Mouse (Mus musculus): ENCODE data around the gene Tm7sf2.
"Not testable (repeated sequence)": the region's sequence is repeated elsewhere in the genome, so short reads cannot be mapped to it uniquely, and the experiment has no call there.

The Tm7sf2 gene

DNA sequence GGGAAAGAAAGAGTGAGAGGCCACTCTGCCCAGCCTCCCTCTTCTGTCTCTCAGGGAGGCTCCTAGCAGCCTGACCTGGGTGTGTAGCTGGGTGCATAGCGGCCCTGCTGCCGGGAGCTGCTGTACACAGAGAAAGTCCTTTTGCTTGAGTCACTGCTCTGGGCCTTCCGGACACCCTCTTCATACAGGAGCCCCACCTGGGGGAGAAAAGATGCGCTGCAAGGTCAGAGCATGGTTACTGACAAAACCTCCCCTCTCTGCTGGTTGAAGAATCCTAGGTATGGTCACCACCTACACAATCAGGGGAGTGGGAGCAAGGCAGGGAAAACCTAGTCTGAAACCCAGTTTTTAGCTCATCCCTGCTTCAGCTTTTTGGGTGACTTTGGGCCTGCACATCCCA is 778 bp upstream of the Tm7sf2 start:
- no peak for DNase-seq

DNA sequence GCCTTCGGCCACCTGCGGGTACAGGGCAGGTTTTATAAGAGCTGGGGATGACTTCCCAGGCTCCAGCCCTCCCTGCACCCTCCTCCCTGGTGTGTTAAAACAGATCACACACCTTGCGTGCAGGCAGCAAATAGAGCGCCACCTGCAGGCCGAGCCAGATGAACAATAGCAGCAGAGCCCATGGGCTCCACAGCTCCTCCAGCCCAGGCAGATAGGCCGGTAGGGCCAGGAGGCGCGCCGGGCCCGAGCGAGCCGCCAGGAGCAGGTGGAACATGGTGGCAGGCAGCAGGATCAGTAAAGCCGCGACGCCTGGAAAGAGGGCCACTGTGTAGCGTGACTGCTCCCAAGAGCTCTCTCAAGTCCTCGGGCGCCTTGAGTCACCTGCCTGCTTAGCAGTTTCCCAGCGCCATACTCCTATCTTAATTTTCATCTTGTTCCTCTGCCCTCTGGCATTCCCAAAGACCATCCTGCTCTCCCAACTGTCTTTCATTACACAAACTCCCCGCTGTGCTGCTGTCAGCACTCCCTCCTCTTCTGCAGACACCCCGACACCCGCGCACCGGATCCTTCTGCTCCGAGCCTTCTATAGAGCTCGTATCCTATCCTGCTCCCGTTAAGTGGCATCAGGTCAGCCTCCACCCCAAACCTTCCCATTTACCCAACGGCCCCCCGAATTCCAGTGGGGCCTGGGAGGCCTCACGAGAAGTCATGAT is 1.0 kb downstream of the Tm7sf2 start:
- DNase-seq, result peak; percentile 89 to 90

DNA sequence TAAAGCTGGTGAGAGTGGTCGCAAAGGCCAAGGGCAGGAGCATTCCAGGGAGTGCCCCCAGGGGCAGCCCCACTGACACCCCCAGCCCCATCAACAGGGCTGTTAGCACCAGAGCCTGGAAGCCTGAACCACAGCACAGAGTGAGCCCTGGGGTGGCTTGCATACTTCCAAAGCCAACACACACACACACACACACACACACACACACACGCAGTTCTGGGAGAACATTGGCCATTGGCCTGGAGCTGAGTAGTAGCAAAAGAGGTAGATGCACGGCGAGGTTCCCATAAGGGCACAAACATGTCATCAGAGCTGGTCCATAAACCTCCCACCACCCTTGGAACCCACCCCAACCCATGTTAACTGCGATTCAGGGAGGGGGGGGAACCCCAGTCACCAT is 1.6 kb downstream of the Tm7sf2 start:
- peak in 1 of 2 experiments; percentile 44 for DNase-seq

DNA sequence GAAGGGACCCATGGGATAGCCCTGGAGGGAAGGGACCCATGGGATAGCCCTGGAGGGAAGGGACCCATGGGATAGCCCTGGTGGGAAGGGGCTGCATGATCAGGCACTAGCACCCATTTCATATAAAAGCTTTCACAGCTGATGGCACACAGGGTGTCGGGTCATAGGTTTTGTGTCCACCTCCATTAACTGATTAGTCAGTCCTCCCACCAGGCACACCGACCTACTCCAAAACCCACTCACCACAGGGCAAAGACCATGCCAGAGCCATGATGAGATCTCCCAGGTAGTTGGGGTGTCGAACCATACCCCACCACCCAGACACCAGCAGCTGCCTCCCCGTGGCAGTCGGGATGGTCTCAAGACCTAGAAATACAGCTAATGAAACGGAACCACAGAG is 5.1 kb downstream of the Tm7sf2 start:
- DNase-seq, result peak in 1 of 2 experiments; percentile 30

DNA sequence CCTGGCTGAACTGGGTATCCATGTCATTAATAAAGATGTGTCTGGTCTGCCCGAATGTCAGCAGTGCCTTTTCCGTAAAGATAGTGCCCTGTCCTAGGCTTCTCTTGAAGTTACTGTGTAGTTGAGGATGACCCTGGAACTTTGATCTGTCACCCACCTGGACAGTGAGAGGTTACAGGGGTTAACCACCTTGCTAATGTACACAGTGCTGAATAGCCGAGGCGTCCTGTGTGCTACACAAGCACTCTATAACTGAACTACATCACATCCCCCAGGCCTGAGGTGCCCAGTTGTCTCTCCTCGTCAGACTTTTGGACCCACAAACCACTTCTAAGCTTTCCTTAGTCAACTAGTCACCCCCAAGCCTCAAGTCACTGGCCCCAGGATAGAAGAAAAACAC is 5.8 kb downstream of the Tm7sf2 start:
- peak in 1 of 2 experiments; percentile 37 for DNase-seq

DNA sequence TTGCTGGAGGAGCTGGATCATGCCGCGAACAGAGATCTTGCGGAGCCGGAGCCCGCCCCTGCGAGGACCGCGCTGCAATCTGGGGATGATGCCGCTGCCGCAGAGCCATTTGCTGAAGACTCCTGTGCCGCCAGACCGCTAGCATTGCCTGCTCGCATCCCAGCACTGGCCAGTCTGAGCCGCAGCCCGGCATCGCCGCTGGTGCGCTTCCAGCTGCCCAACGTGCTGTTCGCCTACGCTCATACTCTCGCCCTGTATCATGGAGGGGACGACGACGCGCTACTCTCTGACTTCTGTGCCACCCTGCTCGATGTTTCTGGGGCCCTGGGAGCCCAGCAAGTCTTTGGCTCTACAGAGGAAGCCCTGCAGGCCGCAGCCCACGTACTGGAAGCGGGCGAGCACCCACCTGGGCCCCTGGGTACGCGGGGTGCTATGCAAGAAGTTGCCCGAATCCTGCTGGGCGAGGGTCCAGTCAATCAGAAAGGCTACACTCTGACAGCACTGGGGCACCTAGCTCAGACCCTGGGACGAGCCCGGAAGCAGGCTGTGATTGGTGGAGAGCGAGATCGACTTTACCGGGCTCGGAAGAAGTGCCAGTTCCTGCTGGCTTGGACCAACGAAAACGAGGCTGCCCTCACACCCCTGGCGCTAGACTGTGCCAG is 6.4 kb downstream of the Tm7sf2 start:
- DNase-seq, result peak; percentile 52 to 80

DNA sequence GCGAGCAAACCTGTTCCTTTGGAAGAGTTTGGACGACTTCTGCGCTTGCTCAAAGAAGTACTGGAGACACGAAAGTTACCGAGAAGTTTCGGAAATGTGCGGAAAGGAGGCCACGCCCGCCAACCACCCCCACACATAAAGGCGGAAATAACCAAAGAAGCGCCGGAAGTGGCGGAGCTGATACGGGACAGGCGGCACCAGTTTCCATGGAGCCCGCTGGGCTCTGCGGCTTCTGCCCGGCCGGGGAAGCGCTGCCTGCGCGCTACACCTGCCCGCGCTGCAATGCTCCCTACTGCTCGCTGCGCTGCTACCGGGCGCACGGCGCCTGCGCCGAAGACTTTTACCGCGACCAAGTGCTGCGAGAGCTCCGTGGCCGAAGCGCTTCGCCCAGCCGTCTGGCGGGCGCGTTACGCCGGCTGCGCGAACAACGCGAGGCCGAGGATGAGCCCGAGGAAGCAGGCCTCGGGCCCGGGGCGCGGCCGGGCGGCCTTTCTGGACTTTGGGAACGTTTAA is 7.1 kb downstream of the Tm7sf2 start, which contains the start of gene Znhit2:
Gene Znhit2, plus strand, starts transcription at position 172 of the 513 bp plus-strand sequence.
- peak; percentile 97 for DNase-seq

DNA sequence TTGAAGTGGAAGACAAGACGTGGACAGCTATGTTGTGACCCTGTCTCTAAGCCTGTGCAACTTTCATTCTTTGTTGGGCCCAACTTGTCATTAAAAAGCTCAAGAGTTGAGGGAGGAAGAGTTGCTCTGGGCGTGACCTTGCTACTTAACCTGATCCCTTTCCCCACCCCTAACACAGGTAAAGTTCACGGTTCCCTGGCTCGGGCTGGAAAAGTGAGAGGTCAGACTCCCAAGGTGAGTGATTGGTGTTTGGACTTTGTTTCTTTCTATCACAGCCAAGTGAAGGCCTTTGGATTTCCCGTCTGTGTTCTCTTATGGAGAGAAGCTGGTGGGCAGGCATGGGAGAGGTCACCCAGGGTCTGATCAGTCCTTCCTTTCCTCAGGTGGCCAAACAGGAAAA is 9.2 kb downstream of the Tm7sf2 start:
- peak in 1 of 2 experiments; percentile 53 for DNase-seq

DNA sequence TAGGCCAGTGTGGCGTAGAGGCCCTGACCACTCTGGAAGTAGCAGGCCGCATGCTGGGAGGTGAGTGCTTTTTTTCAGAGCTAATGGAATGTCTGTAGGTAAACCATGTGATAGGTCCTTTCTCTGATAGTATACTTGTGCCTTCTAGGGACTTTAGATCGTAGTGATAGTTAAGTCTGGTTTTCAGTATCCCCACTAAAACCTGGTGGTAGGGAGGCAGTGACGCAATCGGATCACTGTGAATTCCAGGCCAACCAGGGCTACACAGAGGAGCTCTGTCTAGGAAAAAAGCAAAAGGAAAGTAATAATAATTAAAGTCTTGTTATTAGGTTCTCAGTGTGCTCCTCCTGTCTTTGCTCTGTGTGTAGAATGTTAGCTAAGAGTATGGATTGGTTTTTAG is 9.7 kb downstream of the Tm7sf2 start:
- no peak for DNase-seq

DNA sequence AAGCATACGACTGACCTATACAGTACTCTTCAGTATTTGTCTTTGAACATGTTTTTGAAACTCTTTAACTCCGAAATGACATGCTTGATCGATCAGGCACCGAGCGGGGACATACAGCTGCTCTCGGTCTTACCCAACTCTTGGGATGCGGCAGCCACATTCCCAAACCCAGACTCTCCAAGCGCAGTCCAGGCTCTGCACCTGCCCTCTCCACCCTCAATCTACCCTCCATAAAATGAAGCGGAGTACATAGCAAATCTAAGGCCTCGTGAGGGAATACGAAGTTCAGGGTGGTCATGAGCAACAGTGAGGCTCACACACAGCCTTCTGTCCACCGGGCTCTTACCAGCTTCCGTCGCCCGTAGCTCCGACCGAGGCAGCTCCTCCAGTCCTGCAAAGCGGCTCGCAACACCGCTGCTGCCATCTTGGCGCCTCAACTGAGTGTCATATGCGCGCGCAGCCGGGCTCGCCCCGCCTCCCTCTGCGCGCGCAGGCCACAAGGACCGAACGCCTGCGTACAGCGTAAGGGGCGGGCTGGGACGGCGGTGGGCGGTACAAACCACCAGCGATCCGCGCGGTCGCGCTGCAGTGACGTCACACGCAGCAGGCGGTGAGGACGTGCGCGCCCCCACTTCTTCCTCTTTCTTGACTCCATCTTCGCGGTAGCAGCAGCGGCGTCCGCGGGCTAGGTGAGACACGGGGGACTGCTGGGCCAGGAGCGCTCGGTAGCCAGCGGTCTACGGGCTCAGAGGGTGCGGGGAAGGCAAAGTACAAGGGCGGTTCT is 10.7 kb downstream of the Tm7sf2 start, which contains the start of the genes Mrpl49 and Fau:
Gene Mrpl49, minus strand, starts transcription at position 473 of the 784 bp plus-strand sequence.
Gene Fau, plus strand, starts transcription at position 532 of the 784 bp plus-strand sequence.
- peak; percentile 99 to 100 for DNase-seq

DNA sequence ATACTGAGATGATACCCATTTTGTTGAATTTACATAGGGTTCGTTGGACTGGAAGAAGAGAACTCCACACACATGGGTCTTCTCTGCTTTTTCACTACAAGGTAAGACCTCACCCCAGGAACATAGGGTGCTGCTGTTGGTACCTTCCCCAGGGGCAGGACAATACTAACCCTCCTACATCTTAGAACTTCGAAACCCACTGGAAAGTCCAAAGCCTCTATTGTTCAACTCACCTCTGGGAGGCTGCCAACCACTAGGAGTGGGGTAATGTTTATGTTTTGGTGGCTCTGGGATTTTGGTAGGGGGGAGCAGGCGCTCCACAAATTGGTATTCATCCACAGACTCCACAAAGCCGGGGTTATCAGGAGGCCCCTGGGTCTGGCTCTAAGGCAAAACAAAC is 11.5 kb downstream of the Tm7sf2 start:
- DNase-seq, result peak in 1 of 2 experiments; percentile 36

DNA sequence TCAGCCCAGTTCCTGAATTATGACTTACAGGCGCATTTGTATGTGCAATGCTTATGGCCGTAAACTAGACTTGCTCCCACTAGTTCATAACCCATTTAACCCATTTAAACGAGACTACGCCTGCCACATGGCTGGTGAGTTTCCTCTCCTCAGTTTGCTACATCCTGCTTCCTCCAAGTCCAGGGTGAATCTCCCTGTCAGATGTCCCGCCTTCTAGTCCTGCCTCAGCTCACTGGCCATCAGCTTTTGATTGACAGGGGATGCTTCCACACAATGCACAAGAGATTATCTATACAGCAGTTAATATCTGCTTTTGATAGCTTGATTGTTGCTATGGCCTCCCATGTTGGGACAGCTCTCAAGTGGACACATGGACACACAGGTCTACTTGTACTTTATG is 13.9 kb downstream of the Tm7sf2 start:
- no peak for DNase-seq

DNA sequence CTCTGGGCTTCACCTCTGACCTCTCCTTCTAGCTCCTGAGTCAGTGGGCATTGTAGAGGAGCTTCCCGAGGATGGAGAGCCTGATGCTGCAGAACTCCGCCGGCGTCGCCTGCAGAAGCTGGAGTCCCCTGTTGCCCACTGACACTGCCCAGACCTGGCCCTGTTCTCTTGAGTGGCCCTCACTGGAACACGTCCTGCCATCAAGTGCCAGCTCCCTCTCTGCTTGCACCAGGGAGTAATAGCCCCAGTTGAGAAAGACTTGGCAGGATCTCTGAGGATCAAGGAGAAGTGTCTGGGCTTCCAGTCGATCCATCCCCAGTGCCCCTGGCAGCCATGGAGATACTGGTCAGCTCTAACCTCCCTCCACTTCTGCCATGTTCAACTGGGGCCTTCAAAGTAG is 15.7 kb downstream of the Tm7sf2 start:
- no peak for DNase-seq

DNA sequence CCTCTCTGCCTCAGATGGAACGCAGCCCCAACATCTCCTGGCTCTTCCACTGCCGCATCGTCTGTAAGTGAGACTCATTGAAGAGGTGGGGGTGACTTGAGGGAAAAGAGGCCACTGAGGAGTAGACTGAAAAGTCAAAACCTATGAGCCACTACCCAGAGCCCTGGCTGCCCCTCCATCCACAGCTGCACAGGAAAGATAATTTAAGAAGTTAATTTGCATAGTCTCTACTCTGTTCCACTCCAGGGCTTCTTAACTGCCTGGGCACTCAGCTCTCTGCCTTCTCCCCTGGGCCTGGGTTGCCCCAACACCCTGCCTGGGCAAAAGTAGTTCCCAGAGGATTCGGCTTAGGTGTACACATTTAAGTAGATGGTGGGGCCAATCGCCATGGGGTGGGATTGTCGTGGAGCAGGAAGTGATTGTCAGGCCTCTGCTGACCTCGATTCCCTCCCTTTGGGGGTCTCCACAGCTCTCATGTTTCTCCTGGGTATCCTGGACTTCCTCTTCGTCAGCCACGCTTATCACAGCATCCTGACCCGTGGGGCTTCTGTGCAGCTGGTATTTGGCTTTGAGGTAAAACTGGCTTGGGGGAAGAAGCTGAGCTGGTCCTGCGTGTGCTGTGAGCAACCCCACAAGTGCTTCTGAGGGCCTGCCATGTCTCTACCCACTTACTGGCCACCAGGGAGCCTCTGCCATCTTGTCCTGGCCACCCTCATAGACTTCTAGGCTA is 19.3 kb downstream of the Tm7sf2 start:
- DNase-seq, result no peak

DNA sequence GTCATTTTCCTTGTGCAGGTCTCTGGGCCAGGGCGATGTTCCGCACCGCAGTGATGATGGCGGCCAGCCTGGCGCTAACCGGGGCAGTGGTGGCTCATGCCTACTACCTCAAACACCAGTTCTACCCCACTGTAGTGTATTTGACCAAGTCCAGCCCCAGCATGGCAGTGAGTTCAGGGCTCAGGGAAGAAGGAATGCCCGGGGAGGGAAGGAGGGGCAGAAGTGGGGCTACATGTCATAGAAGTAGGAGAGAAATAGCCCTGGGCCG is 20.3 kb downstream of the Tm7sf2 start:
- no peak for DNase-seq

DNA sequence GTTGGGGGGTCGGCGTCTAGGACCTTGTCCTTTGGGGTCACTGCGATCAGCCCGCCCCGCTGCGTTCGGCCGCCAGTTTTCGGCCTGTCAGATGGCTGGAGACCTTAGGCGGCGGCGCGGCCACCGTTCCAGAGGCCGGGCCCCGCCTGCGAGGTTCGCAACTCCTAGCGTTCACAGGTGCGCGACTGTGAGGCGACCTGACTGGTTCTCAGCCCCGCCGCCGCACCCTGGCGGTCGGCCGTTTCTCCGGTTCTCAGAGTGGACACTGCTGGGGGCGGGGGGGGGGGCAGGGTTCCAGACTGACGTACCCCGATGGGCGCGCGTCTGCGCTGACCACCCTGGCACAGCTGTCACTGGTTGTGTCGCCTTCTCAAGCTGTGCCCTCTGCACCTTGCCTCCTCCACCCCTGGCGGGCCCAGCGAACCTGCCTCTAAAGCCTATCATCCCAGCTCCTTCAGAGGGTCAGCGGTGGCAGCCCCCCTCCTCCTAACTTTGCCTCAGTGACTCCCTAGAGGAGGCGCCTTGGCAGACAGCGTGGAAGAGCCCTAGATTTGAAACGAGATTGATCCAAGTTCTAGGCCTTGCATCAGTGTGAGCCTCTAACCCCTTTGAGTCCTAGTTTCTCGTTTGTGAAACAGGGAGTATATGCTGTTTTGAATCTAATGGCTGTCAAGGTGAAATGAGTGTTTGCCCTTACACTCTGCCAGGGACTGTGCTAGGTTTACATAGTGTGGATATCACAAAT is 20.8 kb downstream of the Tm7sf2 start:
- no peak for DNase-seq

DNA sequence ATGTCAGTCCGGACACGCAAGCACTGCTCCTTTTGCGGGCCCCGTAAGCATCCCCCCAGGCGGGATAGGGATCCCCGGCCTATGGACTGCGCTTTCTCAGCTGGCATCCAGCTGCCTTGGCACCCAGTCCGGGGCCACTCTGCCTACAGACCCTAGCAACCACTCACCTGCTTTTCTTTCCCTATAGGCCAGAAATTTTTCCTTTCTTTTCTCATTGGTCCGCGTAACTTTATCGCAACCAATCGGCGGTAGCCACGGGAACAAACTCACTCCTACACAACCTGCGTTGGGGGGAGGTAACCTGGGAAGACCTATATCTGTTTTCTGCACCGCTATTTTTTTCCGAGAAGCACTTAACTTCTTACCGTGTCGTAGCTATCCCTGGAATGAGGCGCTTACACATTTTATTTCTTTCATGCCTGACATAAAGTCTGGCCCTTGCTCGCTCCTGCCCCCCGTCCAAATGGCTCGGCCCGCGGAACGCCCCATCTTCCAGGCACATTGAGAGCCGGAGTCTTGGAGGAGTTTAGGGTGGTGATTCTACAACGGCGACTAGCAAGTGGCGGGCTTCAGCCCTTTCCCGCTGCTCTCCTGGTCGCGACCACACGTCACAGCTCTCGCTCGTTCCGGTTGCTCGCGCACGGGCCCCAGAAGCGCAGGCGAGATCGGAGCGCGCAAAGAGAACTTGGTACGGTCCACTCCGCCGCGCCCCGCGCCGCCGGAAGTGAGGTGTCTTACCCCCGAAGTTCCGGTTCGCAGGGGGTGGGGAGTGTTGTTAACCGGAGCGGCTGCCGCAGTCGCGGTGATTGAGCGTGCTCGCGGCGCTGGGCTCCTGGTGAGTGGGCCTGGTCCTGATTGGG is 21.6 kb downstream of the Tm7sf2 start, which contains the start of gene Syvn1:
Gene Syvn1, plus strand, starts transcription at position 283 of the 860 bp plus-strand sequence.
- DNase-seq, result peak; percentile 90 to 95

DNA sequence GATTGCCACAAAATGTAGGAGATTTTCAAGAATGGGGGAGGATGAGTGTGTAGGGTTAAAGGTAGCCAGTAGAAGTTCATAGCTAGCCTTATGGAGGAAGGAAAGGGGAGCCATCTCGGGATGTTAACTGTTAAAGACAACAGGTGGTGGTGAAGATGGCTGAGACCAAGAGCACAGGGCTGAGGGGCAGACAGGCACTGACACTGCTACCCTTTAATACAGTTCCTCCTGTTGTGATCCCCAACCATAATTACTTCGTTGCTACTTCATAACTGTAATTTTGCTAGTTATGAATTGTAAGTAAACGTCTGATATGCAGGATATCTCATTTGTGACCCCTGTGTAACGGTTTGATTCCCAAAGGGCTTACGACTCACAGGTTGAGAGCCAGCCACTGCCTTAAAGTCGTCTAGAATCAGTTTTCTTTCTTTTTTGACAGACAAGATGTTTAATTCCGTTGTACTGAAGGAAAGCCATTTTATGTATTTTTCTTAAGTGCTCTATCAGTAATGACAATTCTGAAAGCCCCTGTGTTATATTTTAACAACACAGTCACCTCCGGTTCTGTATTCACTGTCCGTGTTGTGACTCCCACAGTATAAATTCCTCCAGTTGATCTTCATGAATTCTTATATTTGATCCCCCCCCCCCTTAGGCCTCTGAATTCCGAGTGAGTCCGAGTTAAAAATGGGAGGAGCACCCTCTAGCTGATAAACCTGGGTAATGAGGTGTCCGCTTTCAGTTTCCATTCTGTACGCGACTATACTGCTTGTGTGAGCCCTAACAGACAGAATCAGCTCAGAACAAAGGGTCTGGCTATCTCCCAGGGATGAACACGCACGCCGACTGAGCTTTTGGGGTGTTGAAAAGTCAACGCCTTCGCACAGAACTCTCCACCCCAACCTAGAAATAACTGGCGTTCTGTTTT is 22.5 kb downstream of the Tm7sf2 start:
- DNase-seq, result no peak

DNA sequence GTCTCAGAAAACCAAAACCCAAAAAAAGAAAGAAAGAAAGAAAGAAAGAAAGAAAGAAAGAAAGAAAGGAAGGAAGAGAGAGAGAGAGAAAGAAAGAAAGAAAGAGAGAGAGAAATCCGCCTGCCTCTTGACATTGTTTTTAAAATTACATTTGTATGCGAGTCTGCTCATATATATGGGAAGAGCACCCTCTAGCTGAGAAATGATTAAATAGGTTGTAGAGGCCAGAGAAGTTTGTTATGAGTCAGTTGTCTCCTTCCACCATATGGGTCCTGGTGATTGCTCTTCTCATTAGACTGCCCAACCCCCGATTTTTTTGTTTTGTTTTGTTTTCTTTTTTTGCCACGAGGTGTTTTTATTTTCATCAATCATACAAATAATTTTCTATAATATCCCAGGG is 24.1 kb downstream of the Tm7sf2 start:
- not testable (repeated sequence) for DNase-seq

DNA sequence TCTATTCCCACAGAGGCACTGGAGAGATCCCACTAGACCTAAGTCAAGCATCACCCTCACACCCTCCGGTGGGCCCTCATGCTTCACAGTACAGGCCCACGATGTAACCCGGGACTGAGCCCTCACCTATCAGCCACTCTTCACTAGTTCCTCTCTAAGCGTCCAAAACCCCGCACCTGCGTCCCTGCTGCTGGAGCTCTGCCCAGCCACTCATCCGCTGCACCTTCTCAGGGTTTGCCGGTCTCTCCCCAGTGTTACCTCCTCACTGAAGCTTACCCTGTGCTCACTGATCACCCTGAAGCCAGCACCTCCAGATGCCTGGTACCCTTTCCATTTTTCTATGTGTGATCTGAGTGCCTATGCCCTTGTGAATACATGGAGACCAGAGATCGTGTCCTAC is 25.9 kb downstream of the Tm7sf2 start:
- DNase-seq, result no peak

Data from kidney, postnatal 25 days (tissue).